Mouse (Mus musculus): ENCODE data around the gene Ak5. TPM values are rescaled to one million over a fixed set of nuclear protein-coding genes. Genes with fewer than 3 reads are reported as not detected.
A peak's percentile ranks its signal among the peaks of the same experiment; 100 is the strongest.

Ak5 gene
- total and polyA plus RNA-seq, 2 experiments from 2014 or later = 0.11 TPM; not detected in 1

DNA sequence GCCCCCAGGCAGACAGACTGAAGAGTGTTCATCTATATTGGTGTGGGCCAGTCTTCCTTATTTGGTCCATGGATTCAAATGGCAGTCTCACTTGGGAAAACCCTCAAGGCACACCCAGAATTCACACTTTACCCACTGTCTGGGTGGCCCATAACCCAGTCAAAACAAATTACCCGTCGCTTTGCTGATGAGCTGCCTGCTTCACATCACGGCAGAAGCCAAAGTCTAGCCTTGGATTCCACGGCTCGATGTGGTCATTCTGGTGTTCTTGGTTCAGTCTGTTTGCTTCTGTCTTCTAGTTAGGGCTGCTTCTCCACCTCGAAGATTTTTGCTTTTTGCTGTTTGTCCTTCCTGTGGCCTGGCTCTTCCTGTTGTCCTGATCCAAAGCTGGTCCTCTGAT is 175.9 kb downstream of the Ak5 start:
- 82% methylated on average over 6 of the region's 6 CpGs for WGBS
- Histone ChIP-seq H3K4me1 (ENCODE audit: control insufficient read depth, insufficient read depth) (peaks cover 16% of the 10 kb centered on the region; the same call in 1 of the 2 replicates), H3K4me3 (ENCODE audit: low read depth, low read length) (no peak overlapping the region), H3K27me3 (ENCODE audit: control insufficient read depth, insufficient read depth, low read length) (0 out of 2 replicates have a peak, but pooled peaks cover 3% of the 10 kb centered on the region), H3K9ac (replicated peaks; ENCODE audit: low read depth, low read length) (no peak overlapping the region), H3K27ac (ENCODE audit: low read depth) (no peak overlapping the region), H3K4me2 (ENCODE audit: low read depth, low read length) (no peak overlapping the region), H3K36me3 (replicated peaks; ENCODE audit: control insufficient read depth, insufficient read depth, low read length) (no peaks in the 10 kb centered on the region), H3K9me3 (replicated peaks; ENCODE audit: control insufficient read depth, low read length) (no peaks in the 10 kb centered on the region)
- TF ChIP-seq CTCF (IDR thresholded peaks at IDR 0.05; ENCODE audit: low read depth) = no peak
- TF ChIP-seq EP300 (IDR thresholded peaks at IDR 0.05; ENCODE audit: low read depth) = no peak
- ATAC-seq (ENCODE audit: insufficient read depth, low read depth) (no peak), DNase-seq (ENCODE audit: low spot score) (no peak)

- no peak overlapping the region for H3K4me3 ChIP-seq (ENCODE audit: low read depth, low read length)
- H3K4me2 ChIP-seq (ENCODE audit: low read depth, low read length) = no peak overlapping the region
- no peak for ATAC-seq (ENCODE audit: insufficient read depth, low read depth)
- H3K4me1 ChIP-seq (ENCODE audit: control insufficient read depth, insufficient read depth) = peaks cover 16% of the 10 kb centered on the region; the same call in 1 of the 2 replicates
- 93% methylated on average over 5 of the region's 5 CpGs for WGBS
- no peaks in the 10 kb centered on the region for H3K36me3 ChIP-seq (replicated peaks; ENCODE audit: control insufficient read depth, insufficient read depth, low read length)
- no peaks in the 10 kb centered on the region for H3K9me3 ChIP-seq (replicated peaks; ENCODE audit: control insufficient read depth, low read length)
- DNase-seq (ENCODE audit: low spot score) = no peak
- H3K27ac ChIP-seq (ENCODE audit: low read depth) = no peak overlapping the region
- H3K27me3 ChIP-seq (ENCODE audit: control insufficient read depth, insufficient read depth, low read length) = 0 out of 2 replicates have a peak, but pooled peaks cover 1% of the 10 kb centered on the region
- H3K9ac ChIP-seq (replicated peaks; ENCODE audit: low read depth, low read length) = no peak overlapping the region
- TF ChIP-seq EP300 (IDR thresholded peaks at IDR 0.05; ENCODE audit: low read depth) = no peak
Observed at GRCm38 (mm10) chr3:152490423-152490822, 177.7 kb downstream of the Ak5 start.

GRCm38 (mm10) chr3:152488964-152489363 is 179.2 kb downstream of the Ak5 start:
- no peak overlapping the region for H3K27ac ChIP-seq (ENCODE audit: low read depth)
- ATAC-seq (ENCODE audit: insufficient read depth, low read depth) (peak; percentile 64; the same call in 1 of the 2 replicates), DNase-seq (ENCODE audit: low spot score) (no peak)
- H3K4me2 ChIP-seq (ENCODE audit: low read depth, low read length) = no peak overlapping the region
- H3K9ac ChIP-seq (replicated peaks; ENCODE audit: low read depth, low read length) = no peak overlapping the region
- no peak overlapping the region for H3K4me3 ChIP-seq (ENCODE audit: low read depth, low read length)
- TF ChIP-seq CTCF (IDR thresholded peaks at IDR 0.05; ENCODE audit: low read depth) (no peak), EP300 (IDR thresholded peaks at IDR 0.05; ENCODE audit: low read depth) (no peak)
- no peaks in the 10 kb centered on the region for H3K27me3 ChIP-seq (ENCODE audit: control insufficient read depth, insufficient read depth, low read length)
- no peaks in the 10 kb centered on the region for H3K9me3 ChIP-seq (replicated peaks; ENCODE audit: control insufficient read depth, low read length)
- 67% methylated on average over 4 of the region's 4 CpGs for WGBS
- no peaks in the 10 kb centered on the region for H3K36me3 ChIP-seq (replicated peaks; ENCODE audit: control insufficient read depth, insufficient read depth, low read length)
- peaks cover 14% of the 10 kb centered on the region; the same call in 1 of the 2 replicates for H3K4me1 ChIP-seq (ENCODE audit: control insufficient read depth, insufficient read depth)

DNA sequence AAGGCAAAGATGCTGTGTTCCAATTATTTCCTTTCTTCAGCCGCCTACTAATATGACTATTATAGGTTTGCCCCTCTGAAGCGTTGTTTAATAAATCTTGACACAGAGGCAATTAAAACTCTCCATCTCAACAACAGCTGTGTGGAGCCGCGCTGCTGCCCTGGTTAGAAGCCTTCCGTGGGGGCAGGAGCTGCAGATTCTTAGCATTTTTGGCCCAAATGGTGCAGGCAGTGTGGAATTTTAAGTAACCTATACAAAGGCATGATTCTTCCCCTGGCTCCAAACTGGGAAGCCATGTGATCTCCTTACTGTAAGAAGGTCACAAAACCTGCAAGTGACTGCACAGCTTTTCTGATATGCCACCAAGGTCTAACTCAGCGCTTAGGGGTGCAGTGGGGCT is 184.0 kb downstream of the Ak5 start:
- no peak for TF ChIP-seq CTCF (IDR thresholded peaks at IDR 0.05; ENCODE audit: low read depth)
- no peak for TF ChIP-seq EP300 (IDR thresholded peaks at IDR 0.05; ENCODE audit: low read depth)
- no peak overlapping the region for H3K4me2 ChIP-seq (ENCODE audit: low read depth, low read length)
- ATAC-seq (ENCODE audit: insufficient read depth, low read depth) (peak; percentile 30; the same call in 1 of the 2 replicates), DNase-seq (ENCODE audit: low spot score) (no peak)
- H3K36me3 ChIP-seq (replicated peaks; ENCODE audit: control insufficient read depth, insufficient read depth, low read length) = no peaks in the 10 kb centered on the region
- no peak overlapping the region for H3K4me3 ChIP-seq (ENCODE audit: low read depth, low read length)
- no peaks in the 10 kb centered on the region for H3K27me3 ChIP-seq (ENCODE audit: control insufficient read depth, insufficient read depth, low read length)
- WGBS = 50% methylated on average over 6 of the region's 6 CpGs
- no peaks in the 10 kb centered on the region for H3K9me3 ChIP-seq (replicated peaks; ENCODE audit: control insufficient read depth, low read length)
- peaks cover 8% of the 10 kb centered on the region; the same call in 1 of the 2 replicates for H3K4me1 ChIP-seq (ENCODE audit: control insufficient read depth, insufficient read depth)
- H3K27ac ChIP-seq (ENCODE audit: low read depth) = no peak overlapping the region
- H3K9ac ChIP-seq (replicated peaks; ENCODE audit: low read depth, low read length) = no peak overlapping the region

DNA sequence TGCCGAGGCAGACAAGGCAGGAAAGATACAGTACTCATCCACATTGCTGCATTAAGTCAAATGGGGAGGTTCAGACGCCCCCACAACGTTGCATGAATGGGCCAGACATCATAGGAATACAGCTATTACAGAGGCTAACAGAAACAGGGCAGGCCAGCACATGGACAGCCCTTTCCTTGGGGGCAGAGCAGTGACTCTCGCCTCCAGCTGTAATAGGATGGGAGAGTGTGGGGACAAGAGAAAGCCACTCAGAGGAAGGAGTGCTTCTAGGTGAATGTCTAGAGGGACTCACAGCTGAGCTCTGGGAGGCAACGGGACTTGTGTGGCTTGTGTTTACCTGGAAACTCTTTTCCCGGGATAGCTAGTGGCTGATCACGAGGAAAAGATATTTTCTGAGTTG is 184.4 kb downstream of the Ak5 start:
- Histone ChIP-seq H3K4me3 (ENCODE audit: low read depth, low read length) (no peak overlapping the region), H3K27me3 (ENCODE audit: control insufficient read depth, insufficient read depth, low read length) (no peaks in the 10 kb centered on the region), H3K27ac (ENCODE audit: low read depth) (no peak overlapping the region), H3K4me2 (ENCODE audit: low read depth, low read length) (no peak overlapping the region), H3K36me3 (replicated peaks; ENCODE audit: control insufficient read depth, insufficient read depth, low read length) (no peaks in the 10 kb centered on the region), H3K9ac (replicated peaks; ENCODE audit: low read depth, low read length) (no peak overlapping the region), H3K9me3 (replicated peaks; ENCODE audit: control insufficient read depth, low read length) (no peaks in the 10 kb centered on the region), H3K4me1 (ENCODE audit: control insufficient read depth, insufficient read depth) (peaks cover 6% of the 10 kb centered on the region; the same call in 1 of the 2 replicates)
- 44% methylated on average over 7 of the region's 7 CpGs for WGBS
- DNase-seq (ENCODE audit: low spot score) (no peak), ATAC-seq (ENCODE audit: insufficient read depth, low read depth) (no peak)
- TF ChIP-seq CTCF (IDR thresholded peaks at IDR 0.05; ENCODE audit: low read depth) (no peak), EP300 (IDR thresholded peaks at IDR 0.05; ENCODE audit: low read depth) (no peak)

GRCm38 (mm10) chr3:152482182-152482581 is 186.0 kb downstream of the Ak5 start:
- H3K36me3 ChIP-seq (replicated peaks; ENCODE audit: control insufficient read depth, insufficient read depth, low read length) = no peaks in the 10 kb centered on the region
- peaks cover 9% of the 10 kb centered on the region; the same call in 1 of the 2 replicates for H3K4me1 ChIP-seq (ENCODE audit: control insufficient read depth, insufficient read depth)
- no peak for TF ChIP-seq CTCF (IDR thresholded peaks at IDR 0.05; ENCODE audit: low read depth)
- TF ChIP-seq EP300 (IDR thresholded peaks at IDR 0.05; ENCODE audit: low read depth) = no peak
- DNase-seq (ENCODE audit: low spot score) (no peak), ATAC-seq (ENCODE audit: insufficient read depth, low read depth) (no peak)
- no peaks in the 10 kb centered on the region for H3K9me3 ChIP-seq (replicated peaks; ENCODE audit: control insufficient read depth, low read length)
- H3K4me3 ChIP-seq (ENCODE audit: low read depth, low read length) = no peak overlapping the region
- 88% methylated on average over 8 of the region's 8 CpGs for WGBS
- H3K27ac ChIP-seq (ENCODE audit: low read depth) = no peak overlapping the region
- no peak overlapping the region for H3K4me2 ChIP-seq (ENCODE audit: low read depth, low read length)
- H3K27me3 ChIP-seq (ENCODE audit: control insufficient read depth, insufficient read depth, low read length) = no peaks in the 10 kb centered on the region
- H3K9ac ChIP-seq (replicated peaks; ENCODE audit: low read depth, low read length) = no peak overlapping the region

Measured in heart, postnatal 0 days (tissue).